Mouse (Mus musculus): ENCODE measurements around the gene Dcpp3.
"Not testable (repeated sequence)": the region's sequence is repeated elsewhere in the genome, so short reads cannot be mapped to it uniquely, and the experiment has no call there.

DNA sequence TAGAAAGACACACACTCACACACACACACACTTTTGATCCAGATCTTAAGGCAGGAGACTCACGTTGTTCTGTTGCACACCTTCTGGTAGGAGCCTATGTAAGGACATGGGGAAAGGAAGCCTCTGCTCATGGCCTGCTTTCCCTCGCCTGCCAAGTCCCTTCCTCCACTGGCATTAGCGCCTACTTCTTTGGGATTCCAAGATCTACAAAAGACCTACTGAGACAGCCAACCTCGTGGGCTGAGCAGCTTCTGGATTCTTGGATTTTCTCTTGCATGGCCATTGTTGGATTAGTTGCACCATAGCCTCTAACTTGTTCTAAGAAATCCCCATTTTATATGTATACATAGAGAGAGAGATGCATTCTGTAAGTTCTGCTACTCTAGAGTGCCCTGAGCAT lies 33.6 kb downstream of the Dcpp3 start:
- TF ChIP-seq CTCF (IDR thresholded peaks at IDR 0.05; ENCODE audit: control insufficient read depth, insufficient read depth, insufficient read length); MYOG (IDR thresholded peaks at IDR 0.05; ENCODE audit: control insufficient read depth, extremely low read depth, insufficient read length); CEBPB (IDR thresholded peaks at IDR 0.05; ENCODE audit: low read depth); MAX (IDR thresholded peaks at IDR 0.05); USF1 (IDR thresholded peaks at IDR 0.05; ENCODE audit: low read depth); MYOD1 (IDR thresholded peaks at IDR 0.05; ENCODE audit: control insufficient read depth, insufficient read length, low read depth); FOSL1 (IDR thresholded peaks at IDR 0.05; ENCODE audit: insufficient read depth, low read length, poor library complexity, severe bottlenecking): not testable (repeated sequence)

Data from C2C12 (cell line).